Mouse (Mus musculus) ovary, adult 2 months (tissue): Measurements from ENCODE around the gene Wfikkn1. TPM values are rescaled to one million over a fixed set of nuclear protein-coding genes. Genes with fewer than 3 reads are reported as not detected.

ENCODE experiments used
- polyA plus RNA-seq: library from polyadenylated mRNA; depleted of rRNA; stranded (reverse); fragments of >200 nt; gene quantifications from 2 replicates; pipeline ENCODE4 v1.2.3, GENCODE M21; 2012; rRNA removed

The Wfikkn1 gene
- polyA plus RNA-seq, result 2.3 and 3.1 TPM in 2 replicates

DNA sequence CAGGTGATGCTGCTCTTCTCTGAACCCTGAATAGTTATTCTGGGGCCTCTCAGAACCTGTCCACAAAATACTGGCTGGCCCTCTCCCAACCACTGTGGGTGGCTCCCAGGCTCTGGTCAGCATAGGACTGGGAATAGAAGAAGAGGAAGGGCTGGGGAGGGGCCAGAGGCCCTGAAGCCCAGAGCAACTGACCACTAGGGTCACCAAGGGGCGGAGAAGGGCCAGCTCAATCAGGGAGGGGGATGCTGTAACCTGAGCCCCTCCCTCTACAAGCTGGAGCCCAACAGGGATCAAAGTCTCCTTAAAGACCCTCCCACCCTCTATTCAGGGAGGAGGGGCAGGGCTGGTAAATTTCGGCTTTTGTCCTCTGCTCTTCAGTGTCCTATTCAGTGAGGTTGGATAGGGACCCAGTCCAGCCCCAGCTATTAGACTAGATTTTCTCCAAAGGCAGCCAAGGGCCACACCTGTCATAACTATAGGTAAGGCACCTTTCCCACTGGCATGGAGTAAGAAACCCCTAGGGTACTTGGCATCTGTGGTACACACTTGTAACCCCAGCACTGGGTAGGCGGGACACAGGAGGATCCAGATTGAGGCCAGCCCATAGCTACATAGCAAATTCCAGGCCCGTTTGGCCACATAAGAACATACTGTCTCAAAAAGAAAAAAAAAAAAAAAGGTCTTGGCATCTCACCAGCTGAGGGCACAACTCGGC is at the start of gene Wfikkn1:
Gene Wfikkn1, minus strand, starts transcription at position 663 of the 715 bp plus-strand sequence.

DNA sequence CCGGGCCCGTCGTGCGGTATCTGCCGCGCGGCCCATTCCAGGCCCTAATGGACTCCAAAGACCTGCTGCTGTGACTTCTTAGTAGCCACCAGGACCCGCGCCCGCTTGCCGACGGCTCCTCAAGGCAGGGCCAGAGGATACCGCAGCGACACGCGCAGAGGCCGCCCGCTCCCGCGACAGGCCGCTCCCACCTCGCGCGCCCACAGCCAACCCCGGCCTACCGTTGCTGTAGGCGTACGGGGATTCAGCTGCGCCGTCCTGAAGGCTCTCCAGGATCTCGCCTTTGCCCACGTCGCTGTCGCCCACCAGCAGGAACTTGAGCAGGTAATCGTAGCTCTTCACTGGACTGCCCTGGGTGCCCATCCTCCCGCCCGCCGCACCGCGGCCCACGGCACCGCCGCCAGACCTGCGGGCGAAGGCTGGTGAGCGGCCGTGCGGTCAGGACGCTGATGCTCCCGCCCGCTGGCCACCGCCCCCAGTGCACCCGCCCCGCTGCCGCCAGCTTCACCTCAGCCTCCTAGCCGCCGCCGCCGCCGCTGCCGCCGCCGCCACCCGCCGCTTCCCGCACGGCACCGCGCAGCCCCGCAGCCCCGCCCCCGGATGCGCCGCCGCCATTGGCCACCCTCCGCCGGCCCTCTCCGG is 38.6 kb upstream of the Wfikkn1 start, which contains the start of gene Rab40c:
Gene Rab40c, minus strand, starts transcription at position 584 of the 642 bp plus-strand sequence.

GRCm38 (mm10) chr17:25874721-25875170 is 5.9 kb downstream of the Wfikkn1 start, which contains the start of gene Mettl26:
Mettl26 (plus strand) TSS chr17:25875074.

DNA sequence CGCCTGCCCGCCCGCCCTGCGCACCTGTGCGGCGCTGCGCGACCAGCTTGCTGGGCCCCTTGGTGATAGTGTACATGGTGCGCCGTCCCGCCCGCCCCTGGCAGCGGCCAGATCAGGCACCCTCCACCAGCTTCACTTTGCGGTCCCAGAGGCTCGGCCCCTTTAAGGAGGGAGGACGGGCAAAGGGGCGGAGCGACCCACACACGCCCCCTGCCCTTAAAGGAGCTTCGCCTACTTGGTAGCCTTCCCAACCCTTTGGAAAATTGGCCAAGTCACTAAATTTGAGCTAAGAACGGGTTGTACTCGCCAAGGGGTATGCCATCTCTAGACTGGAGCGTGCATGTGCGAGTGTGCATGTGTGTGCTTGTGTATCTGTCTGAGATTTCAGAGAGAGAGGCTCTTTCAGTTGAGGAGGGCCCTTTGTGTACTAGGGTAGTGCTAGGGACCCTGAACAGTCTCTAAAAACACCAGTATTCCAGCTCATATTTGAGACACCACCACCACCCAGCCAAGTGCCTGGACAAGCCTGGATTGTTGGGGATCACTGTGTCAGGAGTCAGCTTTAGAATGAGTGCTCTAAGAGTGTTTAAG is 12.0 kb downstream of the Wfikkn1 start, which contains the start of gene Mcrip2:
Gene Mcrip2, minus strand, starts transcription at position 164 of the 591 bp plus-strand sequence.

GRCm38 (mm10) chr17:25860832-25861703 is 19.6 kb downstream of the Wfikkn1 start, which contains the start of gene Wdr90:
Wdr90 (minus strand) TSS chr17:25861501.

DNA sequence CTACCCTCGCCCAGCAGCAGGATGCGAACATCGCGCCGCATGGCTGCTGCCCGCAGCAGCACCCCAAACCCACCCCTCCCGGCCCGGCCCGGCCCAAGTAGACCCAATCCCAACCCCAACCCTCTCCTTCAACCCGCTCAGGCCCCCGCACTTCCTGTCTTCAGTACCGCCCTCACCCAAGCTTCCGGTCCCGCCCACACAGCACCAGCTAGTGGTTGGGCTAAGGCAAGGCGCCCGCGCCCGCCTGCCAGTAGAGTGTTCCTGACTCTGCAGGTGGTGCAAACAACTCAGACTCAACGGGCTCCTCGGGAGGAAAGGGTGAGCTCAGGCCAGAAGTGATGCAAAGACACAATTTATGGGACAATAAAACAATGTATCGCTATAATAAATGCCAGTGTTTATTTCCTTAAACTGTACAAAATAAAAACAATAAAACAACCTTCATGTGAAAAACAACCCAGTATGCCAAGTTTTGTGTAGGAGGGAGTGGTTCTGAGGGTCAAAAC is 36.2 kb downstream of the Wfikkn1 start, which contains the start of gene Rhot2:
Gene Rhot2, minus strand, starts transcription at position 456 of the 506 bp plus-strand sequence.

DNA sequence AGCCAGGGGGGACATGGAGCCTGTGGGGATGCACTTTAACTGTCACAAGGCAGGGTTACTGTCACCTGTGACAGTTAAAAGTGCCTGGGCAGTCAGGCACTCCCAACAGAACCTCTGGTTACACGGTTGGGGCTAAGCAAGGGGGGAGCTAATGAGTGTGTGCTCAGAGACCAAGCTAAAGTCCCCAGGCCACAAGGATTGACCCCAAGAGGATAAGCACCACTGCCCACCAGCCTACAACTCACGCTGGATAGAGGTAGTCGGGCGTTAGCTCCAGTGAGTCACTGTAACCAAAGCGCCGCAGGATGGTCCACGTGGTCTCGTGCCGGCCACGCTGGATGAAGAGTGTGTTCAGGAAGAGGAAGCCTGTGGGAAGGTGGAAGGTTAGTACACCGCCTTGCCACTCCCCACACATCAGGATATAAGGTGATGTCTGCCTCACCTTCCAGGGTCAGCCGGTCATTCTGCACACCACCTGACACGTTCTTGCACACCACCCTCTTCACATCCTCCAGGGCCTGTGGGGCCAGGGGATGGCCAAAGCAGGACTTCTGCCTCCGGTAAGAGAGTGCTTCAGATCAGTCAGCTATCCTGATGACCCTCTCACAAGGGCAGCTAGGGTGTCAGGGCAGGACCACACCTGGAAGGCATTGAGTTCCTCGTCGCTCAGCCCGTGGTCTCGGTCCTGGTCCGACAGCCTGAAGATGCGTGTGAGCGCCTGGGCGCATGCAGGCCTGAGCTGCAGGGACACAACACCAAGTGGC is 39.4 kb downstream of the Wfikkn1 start, which contains the start of gene Gm20683:
Gene Gm20683, minus strand, starts transcription at position 647 of the 764 bp plus-strand sequence.

GRCm38 (mm10) chr17:25837076-25837410 is 43.6 kb downstream of the Wfikkn1 start, which contains the start of gene Rhbdl1:
Rhbdl1 (minus strand) TSS chr17:25837295.

GRCm38 (mm10) chr17:25833291-25833663 is 47.4 kb downstream of the Wfikkn1 start, which contains the start of gene Stub1:
Stub1 (minus strand) TSS chr17:25833404.

GRCm38 (mm10) chr17:25828712-25829557 is 51.7 kb downstream of the Wfikkn1 start, which contains the start of gene Jmjd8:
Jmjd8 (plus strand) TSS chr17:25828867.

Other genes with a start within 250 kb of the Wfikkn1 start
- gene Gng13, start 163.7 kb downstream of the Wfikkn1 start, polyA plus RNA-seq, result 2.7 and 3.5 TPM in 2 replicates
- 12.0 and 22.1 TPM in 2 replicates for gene Chtf18, start 153.4 kb downstream of the Wfikkn1 start, polyA plus RNA-seq
- 82.3 and 86.0 TPM in 2 replicates for gene Rpusd1, start 153.2 kb downstream of the Wfikkn1 start, polyA plus RNA-seq
- 0.94 and 1.2 TPM in 2 replicates for gene Mslnl, start 144.8 kb downstream of the Wfikkn1 start, polyA plus RNA-seq
- gene Msln, start 126.5 kb downstream of the Wfikkn1 start, polyA plus RNA-seq, result 33.2 and 39.7 TPM in 2 replicates
- 24.6 and 29.5 TPM in 2 replicates for gene Narfl, start 107.1 kb downstream of the Wfikkn1 start, polyA plus RNA-seq
- 86.4 and 90.9 TPM in 2 replicates for gene Haghl, start 95.2 kb downstream of the Wfikkn1 start, polyA plus RNA-seq
- gene Ccdc78, start 94.3 kb downstream of the Wfikkn1 start, polyA plus RNA-seq, result 17.5 and 18.6 TPM in 2 replicates
- gene Fam173a, start 88.0 kb downstream of the Wfikkn1 start, polyA plus RNA-seq, result 159 and 201 TPM in 2 replicates
- 2.5 TPM in 1 of 2 replicates, not detected in the other for gene AC134908.4, start 85.2 kb downstream of the Wfikkn1 start, polyA plus RNA-seq
- gene Metrn, start 83.7 kb downstream of the Wfikkn1 start, polyA plus RNA-seq, result 100 and 135 TPM in 2 replicates
- gene Fbxl16, start 71.8 kb downstream of the Wfikkn1 start, polyA plus RNA-seq, result 5.4 and 6.6 TPM in 2 replicates
- gene Wdr24, start 57.2 kb downstream of the Wfikkn1 start, polyA plus RNA-seq, result 58.5 and 62.1 TPM in 2 replicates
- 68.4 and 97.3 TPM in 2 replicates for gene Jmjd8, start 52.0 kb downstream of the Wfikkn1 start, polyA plus RNA-seq
- 198 and 215 TPM in 2 replicates for gene Stub1, start 47.5 kb downstream of the Wfikkn1 start, polyA plus RNA-seq
- gene Rhbdl1, start 43.6 kb downstream of the Wfikkn1 start, polyA plus RNA-seq, result 62.2 and 86.4 TPM in 2 replicates
- gene Gm20683, start 39.1 kb downstream of the Wfikkn1 start, polyA plus RNA-seq, result 92.8 and 93.1 TPM in 2 replicates
- 128 and 135 TPM in 2 replicates for gene Rhot2, start 36.0 kb downstream of the Wfikkn1 start, polyA plus RNA-seq
- gene Wdr90, start 19.4 kb downstream of the Wfikkn1 start, polyA plus RNA-seq, result 96.6 and 108 TPM in 2 replicates
- gene Mcrip2, start 12.1 kb downstream of the Wfikkn1 start, polyA plus RNA-seq, result 280 and 319 TPM in 2 replicates
- gene Mettl26, start 5.8 kb downstream of the Wfikkn1 start, polyA plus RNA-seq, result 252 TPM in 2 replicates
- 55.7 and 59.0 TPM in 2 replicates for gene Rab40c, start 38.9 kb upstream of the Wfikkn1 start, polyA plus RNA-seq
- gene Pigq, start 64.1 kb upstream of the Wfikkn1 start, polyA plus RNA-seq, result 167 and 173 TPM in 2 replicates
- gene Nhlrc4, start 64.1 kb upstream of the Wfikkn1 start, polyA plus RNA-seq, result 30.0 and 56.2 TPM in 2 replicates
- gene A930017K11Rik, start 71.7 kb upstream of the Wfikkn1 start, polyA plus RNA-seq, result 0.11 and 0.17 TPM in 2 replicates
- 76.4 and 78.9 TPM in 2 replicates for gene Capn15, start 104.9 kb upstream of the Wfikkn1 start, polyA plus RNA-seq
- gene Rab11fip3, start 188.7 kb upstream of the Wfikkn1 start, polyA plus RNA-seq, result 38.3 and 41.6 TPM in 2 replicates
- gene Decr2, start 209.5 kb upstream of the Wfikkn1 start, polyA plus RNA-seq, result 15.3 and 15.4 TPM in 2 replicates
- 57.7 and 61.7 TPM in 2 replicates for gene Nme4, start 214.7 kb upstream of the Wfikkn1 start, polyA plus RNA-seq
- 40.3 and 47.3 TPM in 2 replicates for gene Tmem8, start 232.4 kb upstream of the Wfikkn1 start, polyA plus RNA-seq
- 95.9 and 102 TPM in 2 replicates for gene Mrpl28, start 242.6 kb upstream of the Wfikkn1 start, polyA plus RNA-seq